Mouse (Mus musculus) spleen, postnatal 14 days (tissue): ENCODE data around the gene 1110051M20Rik.

Experiments
- DNase-seq, 2 experiments: peaks; one replicate each; pipeline ENCODE4 v3.0.0; 2021 to 2022; ENCODE audit warnings: low spot score in 2 of 2

1110051M20Rik gene

DNA sequence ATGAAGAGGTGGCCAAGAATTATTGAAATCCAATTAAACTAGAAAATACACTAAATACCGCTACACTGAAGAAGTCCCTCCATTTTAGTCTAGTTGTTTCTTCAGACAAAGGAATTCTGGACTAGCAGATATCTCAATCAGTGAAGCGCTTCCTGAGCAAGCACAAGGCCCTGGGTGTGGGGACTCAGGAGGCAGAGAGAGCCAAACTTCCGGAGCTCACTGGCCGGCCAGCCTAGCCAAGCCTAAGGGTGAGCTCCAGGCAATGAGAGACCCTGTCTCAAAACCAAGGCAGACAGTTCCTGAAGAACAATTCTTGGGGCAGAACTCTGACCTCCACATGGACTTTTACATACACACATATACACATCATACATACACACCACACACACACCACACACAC lies 95.6 kb downstream of the 1110051M20Rik start:
- DNase-seq: no peak

DNA sequence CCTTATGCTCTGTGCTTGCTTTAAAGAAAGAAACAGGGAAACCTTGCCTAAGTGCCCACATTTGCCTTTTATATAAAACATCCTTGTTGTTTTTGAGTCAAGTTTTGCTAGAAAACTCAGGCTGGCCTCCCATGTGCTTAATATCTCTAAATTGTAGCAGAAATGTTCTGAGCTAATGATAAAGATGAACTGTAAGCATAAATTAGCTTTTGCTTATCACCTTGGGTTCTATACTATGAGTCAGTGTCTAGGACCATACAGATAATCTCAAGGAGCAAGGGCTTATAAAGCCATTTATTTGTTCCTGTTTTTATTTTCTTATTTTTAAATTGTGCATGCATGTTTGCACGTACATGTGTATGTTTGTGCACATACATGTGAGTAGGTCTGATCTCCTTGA lies 98.9 kb downstream of the 1110051M20Rik start:
- DNase-seq: no peak

DNA sequence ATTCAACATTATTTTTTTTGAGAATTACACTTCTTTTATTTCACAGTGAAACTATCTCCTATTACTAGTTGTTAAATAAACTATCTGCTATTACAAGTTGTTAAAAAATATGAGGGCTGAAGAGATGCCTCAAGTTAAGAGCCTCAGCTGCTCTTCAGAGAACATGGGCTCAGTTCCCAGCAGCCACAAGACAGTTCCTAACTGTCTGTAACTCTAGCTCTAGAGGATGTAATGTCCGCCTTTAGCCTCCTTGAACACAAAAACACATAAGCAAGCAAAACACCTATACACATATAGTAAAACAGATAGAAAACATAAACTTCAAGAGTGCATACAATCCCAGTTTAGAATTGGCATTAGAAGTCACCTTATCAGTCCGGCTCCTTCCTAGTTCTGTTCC lies 104.9 kb downstream of the 1110051M20Rik start:
- no peak for DNase-seq

DNA sequence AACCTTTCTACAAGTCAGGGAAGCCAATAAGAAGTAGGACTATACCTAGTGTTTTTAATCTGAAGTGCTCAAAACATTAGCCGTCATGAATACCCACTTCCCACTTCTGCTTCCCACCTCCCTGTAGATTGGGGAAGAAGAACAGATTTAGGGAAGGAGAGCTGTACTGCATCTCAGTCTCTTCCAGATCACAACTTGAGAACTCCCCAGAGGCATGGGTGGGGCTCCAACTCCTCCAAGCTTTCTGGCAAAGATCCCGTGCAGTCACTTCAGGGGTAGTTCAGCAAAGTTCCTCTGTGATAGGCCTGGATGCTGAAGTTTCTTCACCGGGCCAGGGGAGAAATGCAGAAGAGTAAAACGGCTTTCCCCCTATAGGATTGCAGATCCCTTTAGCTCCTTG lies 109.4 kb downstream of the 1110051M20Rik start:
- no peak for DNase-seq

DNA sequence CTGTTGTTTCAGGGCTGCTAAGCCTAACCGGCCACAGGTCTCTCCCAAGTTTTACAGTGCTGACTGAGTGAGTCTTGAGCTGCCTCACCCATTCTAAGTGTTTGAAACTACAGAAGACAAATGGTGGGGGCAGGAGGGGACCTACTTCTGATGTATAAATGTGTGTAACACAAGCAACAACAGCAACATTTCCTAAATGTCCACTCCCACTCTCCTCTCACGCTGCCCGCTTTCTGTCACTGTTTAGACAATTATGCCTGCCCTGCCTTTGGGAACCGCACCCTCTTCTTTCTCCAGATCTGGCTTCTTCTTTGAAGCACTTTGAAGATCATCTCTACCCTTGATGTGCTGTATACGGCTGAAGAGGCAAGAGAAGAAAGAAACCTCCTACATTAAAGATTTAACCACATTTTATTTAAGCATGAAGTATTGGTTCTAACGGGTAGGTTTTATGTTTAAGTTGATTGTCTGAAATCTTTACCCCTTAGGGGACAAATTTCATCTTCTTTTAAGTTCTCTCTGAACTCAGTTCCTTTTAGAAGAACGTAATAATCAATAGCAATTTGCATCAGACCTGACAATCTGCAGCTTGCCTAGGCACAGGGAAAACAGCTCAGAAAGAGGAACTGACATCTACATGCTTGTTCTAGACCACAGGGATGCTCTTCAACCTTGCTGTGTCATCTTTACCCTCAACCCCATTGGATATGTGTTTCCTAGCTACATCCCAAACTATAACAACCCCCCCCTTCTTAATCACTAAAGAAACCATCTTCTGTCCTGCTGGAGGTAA lies 113.3 kb downstream of the 1110051M20Rik start:
- no peak for DNase-seq

DNA sequence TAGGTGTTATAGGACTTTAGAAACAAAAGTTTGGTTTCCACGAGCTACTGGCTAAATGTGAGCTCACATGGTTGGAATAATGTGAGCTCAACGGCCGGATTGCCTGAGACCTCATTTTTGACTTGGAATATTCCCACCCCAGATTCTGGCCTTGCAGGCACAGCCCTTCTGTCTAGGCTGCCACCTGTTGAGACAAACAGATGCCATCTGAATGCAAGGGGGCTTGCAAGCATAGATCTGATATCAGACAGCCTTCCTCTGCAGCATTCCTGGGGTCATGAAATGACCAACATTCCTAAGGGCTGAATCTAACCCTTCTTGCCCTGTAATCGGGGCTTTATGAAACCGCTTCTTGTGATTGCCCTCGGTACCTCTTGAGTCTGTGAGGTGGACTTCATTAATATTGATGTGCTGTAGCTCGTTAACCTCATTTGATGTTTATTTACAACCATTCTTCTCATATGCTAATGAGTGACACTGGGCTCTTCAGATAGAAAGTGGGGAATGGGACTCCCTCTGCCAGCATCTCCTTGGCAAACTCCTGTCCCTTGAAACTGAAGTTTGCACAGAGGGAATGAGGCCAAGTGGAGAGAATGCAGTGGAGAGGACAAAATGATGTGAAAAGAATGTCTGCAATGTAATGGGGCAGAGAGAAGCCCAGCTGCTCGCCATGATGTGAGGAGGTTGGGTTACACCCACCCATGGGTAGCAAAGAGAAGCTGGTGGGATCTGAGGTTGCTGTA lies 114.3 kb downstream of the 1110051M20Rik start:
- DNase-seq: no peak

DNA sequence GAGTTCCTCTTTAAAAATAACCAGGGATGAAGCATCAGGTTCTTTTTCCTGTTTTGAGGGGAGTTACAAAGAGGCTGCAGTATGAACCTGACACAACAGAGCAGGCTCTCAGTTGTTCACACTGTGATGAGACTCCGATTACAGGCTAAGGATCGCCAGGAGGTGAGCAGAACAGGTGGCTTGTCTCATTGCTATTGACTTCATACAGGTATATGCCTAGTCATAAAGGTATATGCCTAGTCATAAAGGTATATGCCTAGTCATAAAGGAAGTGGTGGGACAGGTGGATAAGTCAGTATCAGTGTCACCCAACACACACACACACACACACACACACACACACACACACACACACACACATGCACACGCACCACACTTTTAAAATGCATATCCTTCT lies 115.8 kb downstream of the 1110051M20Rik start:
- DNase-seq: no peak

DNA sequence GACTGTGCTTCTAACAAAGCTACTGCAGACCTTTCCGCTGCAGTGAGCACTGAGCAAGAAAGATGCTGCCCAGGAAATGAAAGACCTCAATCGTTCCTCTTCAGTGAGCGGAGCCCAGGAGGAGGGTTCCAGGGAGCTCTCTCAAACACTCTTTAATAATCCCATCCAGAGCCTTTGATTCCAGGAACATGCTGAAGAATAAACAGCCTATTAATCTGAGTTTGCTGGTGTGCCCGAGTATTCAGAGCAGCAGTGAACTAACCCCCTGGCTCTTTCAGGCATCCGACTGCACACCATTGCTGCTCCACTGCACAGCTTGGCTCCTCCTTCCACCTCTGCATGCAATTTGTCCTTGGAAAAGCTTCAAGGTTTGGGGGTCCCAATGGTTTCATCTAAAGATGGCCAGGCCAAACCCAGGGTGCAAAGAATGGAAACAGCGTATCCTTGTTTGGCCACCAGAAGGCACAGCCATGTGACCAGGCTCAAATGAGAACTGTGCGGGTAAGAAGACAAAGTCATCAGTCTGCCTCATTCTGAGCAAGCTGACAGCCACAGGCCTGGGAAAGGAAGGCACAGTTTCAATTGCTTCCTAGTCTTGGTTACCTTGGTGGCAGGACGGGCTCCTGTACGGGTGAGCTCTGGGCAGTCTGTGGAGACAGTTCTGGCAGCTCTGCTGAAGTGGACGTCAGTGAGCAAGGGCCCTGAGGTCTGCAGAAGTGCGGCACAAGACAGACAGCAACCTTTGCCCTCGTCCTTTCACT lies 116.4 kb downstream of the 1110051M20Rik start:
- DNase-seq: no peak

DNA sequence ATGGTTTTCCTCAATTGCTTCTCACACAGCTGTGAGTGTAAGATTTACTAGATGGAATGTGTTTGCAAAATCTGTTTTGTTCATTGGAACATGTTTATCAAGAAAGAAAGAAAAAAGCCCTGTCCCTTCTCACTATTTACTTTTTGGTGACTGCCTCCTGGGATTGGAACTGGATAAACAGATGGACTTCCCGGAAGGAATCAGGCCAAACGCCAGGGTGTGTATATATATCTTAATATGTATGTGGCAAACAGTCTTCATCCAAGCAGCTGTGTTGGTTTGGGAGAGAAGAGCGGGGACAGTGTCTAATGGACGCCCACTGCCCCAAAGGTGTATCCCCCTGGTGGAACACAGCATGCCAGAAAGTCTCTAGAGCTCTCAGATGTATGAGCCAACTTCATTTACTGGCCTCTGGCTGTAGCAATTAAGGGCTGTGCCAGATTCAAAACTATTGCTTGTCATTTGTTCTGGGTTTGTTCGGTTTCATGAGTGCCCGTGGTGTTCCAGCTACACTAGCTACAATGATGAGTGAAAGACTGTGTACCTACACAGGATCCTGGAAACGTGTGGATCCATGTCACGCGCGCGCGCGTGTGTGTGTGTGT lies 117.7 kb downstream of the 1110051M20Rik start:
- DNase-seq: no peak

DNA sequence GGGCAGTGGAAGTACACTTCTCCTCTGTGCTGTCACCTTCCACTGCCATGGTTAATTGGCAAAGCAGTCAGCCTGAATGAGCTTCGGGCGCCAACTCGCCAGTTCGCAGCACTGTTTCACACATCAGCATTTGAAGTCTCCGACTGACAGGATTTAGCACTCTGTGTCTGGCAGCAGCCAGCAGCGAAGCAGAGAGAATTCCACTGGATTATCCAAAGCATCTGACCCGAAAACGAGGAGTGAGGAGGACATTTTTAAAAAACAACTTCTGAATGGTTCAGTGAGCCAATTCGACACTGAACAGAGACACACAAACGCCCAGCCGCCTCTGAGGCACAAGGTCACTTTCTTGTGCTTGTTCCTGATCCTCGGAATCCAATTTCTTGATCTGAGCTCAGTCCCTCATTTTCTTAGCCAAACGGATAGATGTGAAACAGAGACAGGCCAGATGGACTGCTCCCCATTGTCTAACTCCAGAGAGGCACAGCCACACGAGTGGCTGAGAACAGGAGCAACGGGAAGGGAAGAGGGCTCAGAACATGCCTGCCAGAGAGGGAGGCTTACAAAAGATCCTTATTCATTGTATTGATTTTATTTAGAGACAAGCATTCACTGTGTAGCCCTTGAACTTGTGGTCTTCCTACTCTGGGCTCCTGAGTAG lies 119.6 kb downstream of the 1110051M20Rik start:
- DNase-seq: no peak

DNA sequence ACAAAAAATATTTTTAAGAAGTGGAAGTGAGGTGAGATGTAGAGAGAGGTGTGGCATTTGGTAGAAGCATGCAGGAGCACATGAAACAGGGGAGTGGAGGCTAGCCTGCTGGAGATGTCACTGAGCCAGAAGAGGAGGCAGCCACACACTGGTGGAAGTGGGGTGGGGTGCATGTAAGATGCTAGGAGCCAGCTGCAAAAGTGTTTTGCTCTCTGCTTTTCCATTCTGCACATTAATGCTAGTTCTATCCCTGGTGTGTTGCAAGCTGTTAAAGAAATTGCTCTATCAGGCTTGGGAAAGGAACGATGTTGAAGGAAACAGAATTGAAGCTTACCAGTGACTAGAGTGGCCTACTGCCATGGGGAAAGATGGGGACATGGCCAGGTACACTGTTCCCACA lies 120.2 kb downstream of the 1110051M20Rik start:
- DNase-seq: no peak

DNA sequence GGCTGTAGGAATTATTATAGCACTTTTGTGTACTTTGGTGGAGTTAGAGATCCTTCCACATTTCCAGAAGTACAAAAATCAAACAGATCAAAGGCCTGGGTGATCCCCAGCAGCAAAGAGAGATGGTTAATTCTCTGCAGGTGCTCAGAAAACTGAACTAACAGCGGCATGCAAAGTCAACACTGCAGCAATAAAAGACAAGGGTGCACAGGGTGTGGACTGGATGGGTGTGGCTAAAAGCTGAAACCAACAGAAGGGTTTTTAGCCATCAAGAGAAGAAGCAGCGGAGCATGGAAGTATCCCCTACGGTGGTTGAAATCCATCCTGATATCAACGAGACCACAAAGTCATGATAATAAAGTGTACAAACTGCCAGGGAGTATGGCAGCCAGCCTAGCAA lies 122.0 kb downstream of the 1110051M20Rik start:
- no peak for DNase-seq

DNA sequence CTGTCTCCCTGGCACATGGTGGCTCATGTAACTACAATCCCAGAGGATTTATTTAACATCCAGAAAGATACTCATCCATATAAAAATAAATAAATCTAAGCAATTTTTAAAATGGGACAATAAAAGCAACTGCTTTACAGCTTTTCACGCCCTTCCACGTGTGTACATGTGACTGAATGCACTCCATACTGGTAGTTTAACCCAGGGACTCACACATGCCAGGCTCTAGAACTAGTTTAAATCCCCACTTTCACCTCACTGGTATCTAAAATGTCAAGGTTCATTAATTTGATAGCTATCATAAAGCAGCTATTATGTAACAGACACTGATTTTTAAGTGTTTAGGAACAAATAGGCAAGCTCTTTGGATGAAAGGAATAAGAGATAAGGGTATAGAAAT lies 122.6 kb downstream of the 1110051M20Rik start:
- no peak for DNase-seq

DNA sequence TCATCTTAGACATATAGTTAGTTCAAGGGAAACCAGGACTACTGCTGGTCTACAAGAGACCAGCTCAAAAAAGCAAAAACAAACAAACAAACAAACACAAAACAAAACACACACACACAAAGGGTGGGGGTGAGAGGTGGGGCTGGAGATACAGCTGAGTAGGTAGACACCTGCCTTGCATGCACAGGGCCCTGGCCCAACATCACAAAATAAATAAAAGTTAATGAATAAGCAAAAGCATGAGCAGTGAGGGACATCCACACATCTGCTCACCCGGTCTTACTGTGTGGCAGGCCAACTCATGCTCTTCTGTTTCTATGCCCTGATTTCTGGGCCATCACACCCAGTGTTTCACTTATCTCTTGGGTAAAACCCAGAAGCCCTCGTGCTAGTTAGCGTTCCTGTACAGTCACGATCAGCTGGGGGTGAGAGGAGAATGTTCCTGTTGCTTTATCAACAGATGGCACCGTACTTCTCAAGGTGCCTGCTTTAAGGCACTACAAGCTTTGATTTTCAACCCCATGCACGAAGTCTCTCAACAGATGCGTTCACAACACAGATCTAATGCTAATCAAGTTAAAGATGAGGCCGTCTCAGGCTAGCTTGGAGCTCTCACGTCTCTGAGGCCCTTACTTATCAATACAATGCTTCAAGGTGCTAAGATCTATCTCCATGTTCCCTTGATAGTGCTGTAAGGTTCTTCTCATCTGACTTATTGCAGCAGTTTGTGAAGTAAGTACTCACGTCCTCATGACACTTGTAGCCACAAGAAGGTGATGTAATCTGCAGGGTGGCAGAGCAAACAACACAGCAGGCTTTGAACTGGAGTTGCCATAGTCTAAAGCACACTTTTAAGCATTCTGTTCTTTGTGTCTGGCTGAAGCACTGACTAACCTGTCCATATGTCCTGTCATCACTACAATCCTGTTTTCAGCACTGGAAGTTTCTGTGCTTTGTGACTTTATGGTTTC lies 123.7 kb downstream of the 1110051M20Rik start:
- DNase-seq: no peak

DNA sequence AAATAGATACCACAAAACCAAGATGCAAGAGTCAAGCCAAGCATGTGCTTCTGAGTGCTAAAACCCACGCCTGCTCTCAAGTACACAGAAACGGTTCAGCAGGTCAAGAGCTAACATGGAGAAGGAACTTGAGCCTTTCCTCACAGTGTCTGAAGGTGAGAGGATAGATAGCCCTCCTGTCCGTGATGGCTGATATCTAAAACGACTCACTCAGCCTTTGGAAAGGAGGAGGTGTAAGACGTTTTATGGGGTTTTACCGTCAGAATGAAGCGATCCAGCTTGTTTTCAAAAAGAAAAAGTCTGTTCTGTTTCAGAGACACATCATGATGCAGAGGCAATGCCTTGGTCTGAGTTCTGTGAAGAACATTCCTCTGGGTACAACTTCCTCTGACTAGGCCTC lies 130.3 kb downstream of the 1110051M20Rik start:
- no peak for DNase-seq

DNA sequence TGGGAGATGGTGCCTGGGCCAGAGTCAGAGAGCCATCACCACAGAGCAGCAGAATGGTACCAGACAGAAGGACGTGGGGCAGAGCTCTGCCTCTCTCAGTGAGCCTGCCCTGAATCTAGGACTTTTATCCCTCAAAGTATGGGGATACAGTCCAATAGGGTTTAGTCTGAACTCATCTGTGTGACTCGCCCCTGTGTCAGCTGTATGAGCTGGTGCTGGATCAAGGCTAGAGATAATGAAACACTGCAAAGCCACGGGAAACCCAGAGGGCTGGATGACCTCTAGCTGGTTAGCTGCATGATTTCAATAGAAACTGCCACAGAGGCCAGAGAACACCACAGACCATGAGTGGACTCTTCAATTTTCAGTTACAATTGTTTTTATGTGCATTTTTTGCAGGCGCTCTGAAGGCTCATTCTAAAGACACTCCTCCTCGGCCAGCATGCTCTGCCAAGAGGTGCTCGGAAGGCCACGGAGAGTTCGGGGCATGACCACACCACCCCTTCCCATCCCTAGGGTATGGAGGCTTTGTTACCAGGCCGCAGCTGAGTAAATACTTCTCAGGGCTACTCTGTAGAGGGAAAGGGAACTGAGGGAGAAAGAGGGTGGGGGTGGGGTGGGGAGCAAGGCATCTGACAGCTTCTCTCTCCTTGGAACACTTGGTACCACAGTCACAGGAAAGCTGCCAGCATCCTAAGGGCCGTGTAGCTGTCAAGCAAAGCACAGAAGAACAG lies 131.8 kb downstream of the 1110051M20Rik start:
- DNase-seq: no peak

DNA sequence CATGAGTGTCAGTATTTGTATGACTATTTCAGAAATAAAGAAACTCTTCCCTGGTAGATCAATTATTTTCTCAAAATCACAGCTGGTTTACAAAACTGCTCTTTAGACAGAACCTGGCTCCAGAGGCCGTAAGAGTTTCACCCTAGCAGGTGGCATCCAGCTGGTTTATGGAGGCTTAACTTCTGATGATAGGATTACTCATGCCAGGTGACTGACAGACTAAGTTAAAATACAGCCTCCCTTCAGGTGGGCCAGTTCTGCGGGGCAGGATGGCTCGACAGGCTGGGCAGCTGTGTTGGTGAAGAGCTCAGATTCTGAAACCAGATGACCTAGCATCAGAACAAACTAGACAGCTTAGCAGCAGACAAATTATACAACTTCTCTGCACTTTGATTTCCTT lies 135.0 kb downstream of the 1110051M20Rik start:
- no peak for DNase-seq

DNA sequence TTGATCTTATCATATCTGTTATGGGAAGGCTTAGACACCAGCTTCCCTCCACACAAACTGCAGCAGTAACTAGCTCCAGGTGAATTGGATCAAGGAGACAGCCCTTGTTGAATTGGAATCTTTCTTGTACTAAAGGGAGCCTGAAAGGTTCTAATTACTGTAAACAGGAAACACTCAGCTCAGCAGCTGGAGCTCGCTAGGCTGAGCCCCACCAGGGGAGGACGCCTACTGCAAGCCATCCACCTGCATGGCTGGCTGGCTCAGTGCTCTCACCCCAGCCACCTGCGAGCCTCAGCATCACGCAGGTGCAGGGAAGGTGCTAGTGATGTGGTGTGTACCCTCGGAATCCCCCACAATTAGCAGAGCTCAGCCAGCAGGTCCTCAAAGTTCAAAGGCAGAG lies 135.8 kb downstream of the 1110051M20Rik start:
- DNase-seq: no peak

DNA sequence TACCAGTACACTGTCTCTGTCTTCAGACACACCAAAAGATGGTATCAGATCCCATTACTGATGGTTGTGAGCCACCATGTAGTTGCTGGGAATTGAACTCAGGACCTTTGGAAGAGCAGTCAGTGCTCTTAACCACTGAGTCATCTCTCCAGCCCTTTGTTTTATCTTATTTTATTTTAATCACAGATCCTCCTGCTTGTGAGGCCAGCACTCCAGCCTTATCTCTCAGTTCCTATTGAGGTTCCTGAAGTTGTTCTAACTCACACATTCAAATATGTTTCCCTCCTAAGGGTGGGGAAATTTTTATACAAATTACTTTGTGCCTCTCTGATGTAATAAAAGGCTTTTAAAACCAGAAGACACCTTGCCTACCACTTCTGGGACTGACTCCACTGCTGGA lies 137.9 kb downstream of the 1110051M20Rik start:
- DNase-seq: no peak

DNA sequence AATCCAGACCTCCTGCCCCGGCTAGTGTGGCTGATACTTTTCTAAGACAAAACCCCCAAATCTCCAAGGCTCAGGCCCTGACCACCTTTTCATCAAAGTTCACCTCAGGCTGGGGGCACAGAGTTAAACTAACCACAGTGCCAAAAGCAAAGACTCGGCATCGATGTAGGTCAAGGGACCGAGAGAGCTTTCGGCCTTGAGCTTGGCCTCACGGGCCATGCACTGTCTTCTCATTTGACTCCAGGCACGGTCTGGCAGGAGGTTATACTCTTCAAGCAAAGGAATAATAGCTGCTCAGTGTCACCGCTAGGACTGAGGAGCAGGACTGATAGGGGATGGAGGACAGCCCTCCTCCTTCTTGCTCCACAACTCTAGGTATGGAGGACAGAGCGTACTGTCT lies 138.6 kb downstream of the 1110051M20Rik start:
- no peak for DNase-seq
